Mouse (Mus musculus): ENCODE data around the gene Slc40a1. TPM values are rescaled to one million over a fixed set of nuclear protein-coding genes. Genes with fewer than 3 reads are reported as not detected.

Slc40a1 gene
- polyA plus RNA-seq, 1 experiment from 2014 or later, result 19.2 TPM

- H3K27me3 ChIP-seq (replicated peaks), result no peaks in the 10 kb centered on the region
- peaks cover 4% of the 10 kb centered on the region; the same call in 1 of the 2 replicates for H3K36me3 ChIP-seq
- no peak overlapping the region for H3K27ac ChIP-seq (ENCODE audit: poor library complexity, severe bottlenecking)
- no peak overlapping the region for H3K9ac ChIP-seq
- WGBS, result 93% methylated on average over 1 of the region's 1 CpGs
- no peak overlapping the region for H3K4me3 ChIP-seq
- H3K4me1 ChIP-seq (replicated peaks), result peaks cover 6% of the 10 kb centered on the region; the same call in 1 of the 2 replicates
- no peaks in the 10 kb centered on the region for H3K9me3 ChIP-seq (replicated peaks)
- H3K4me2 ChIP-seq, result no peak overlapping the region
- no peak for ATAC-seq (ENCODE audit: insufficient number of reproducible peaks, low FRiP score)
Measured at GRCm38 (mm10) chr1:45919752-45920151, 6.6 kb downstream of the Slc40a1 start.

GRCm38 (mm10) chr1:45917136-45917803 lies 9.1 kb downstream of the Slc40a1 start:
- H3K4me3 ChIP-seq, result no peak overlapping the region
- H3K27me3 ChIP-seq (replicated peaks), result no peaks in the 10 kb centered on the region
- H3K27ac ChIP-seq (ENCODE audit: poor library complexity, severe bottlenecking), result no peak overlapping the region
- ATAC-seq (ENCODE audit: insufficient number of reproducible peaks, low FRiP score), result no peak
- no peaks in the 10 kb centered on the region for H3K9me3 ChIP-seq (replicated peaks)
- no peak overlapping the region for H3K9ac ChIP-seq
- WGBS, result 60% methylated on average over 4 of the region's 4 CpGs
- peaks cover 6% of the 10 kb centered on the region; the same call in 1 of the 2 replicates for H3K4me1 ChIP-seq (replicated peaks)
- H3K36me3 ChIP-seq, result peaks cover 4% of the 10 kb centered on the region; the same call in 1 of the 2 replicates
- H3K4me2 ChIP-seq, result no peak overlapping the region

DNA sequence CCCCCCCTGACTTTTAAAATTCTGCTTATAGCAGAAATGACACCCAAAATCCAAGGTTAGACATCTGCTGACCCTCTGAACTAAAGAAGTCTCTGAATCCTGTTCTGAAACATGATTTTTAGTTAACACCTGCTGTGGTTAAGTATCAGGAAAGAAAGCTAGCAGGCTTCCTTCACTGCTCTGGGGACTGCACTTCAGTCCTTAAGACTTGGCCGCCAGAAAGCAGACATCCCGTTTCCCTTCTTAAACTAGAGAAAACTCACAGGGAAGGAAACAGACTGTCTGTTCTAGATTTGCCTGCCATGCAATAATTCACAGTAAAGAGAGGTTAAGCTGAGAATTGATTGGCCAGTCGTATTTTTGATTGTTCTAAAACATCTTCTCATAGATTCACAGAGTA lies 10.1 kb downstream of the Slc40a1 start:
- Histone ChIP-seq H3K27ac (ENCODE audit: poor library complexity, severe bottlenecking) (no peak overlapping the region), H3K9ac (no peak overlapping the region), H3K4me2 (no peak overlapping the region), H3K9me3 (replicated peaks) (no peaks in the 10 kb centered on the region), H3K4me3 (no peak overlapping the region), H3K4me1 (replicated peaks) (peaks cover 6% of the 10 kb centered on the region; the same call in 1 of the 2 replicates), H3K27me3 (replicated peaks) (no peaks in the 10 kb centered on the region), H3K36me3 (peaks cover 4% of the 10 kb centered on the region; the same call in 1 of the 2 replicates)
- whole genome bisulfite sequencing, result 64% methylated on average over 3 of the region's 3 CpGs
- ATAC-seq (ENCODE audit: insufficient number of reproducible peaks, low FRiP score), result no peak

DNA sequence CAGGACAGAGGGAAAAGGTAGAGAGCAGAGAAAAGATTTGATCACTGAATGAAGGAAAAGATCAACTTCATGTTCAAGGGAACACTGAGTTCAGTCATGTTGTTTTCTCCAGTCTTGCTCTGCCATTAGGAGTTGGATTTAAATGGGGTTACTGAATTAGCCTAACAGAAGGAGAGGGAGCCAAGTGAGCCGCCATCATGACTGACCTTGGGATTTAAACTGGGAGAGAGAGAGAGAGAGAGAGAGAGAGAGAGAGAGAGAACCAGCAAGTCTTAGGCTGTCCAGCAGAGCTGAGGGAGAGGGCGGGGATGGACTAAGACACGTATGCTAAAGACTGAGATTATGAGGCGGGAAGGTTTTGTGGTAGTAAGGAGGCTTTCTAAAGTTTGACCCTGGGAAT lies 12.1 kb downstream of the Slc40a1 start:
- no peak overlapping the region for H3K27ac ChIP-seq (ENCODE audit: poor library complexity, severe bottlenecking)
- peaks cover 9% of the 10 kb centered on the region; the same call in 1 of the 2 replicates for H3K36me3 ChIP-seq
- WGBS, result 90% methylated on average over 4 of the region's 4 CpGs
- H3K9ac ChIP-seq, result no peak overlapping the region
- H3K4me2 ChIP-seq, result no peak overlapping the region
- H3K4me3 ChIP-seq, result no peak overlapping the region
- H3K4me1 ChIP-seq (replicated peaks), result peaks cover 6% of the 10 kb centered on the region; the same call in 1 of the 2 replicates
- no peaks in the 10 kb centered on the region for H3K9me3 ChIP-seq (replicated peaks)
- no peaks in the 10 kb centered on the region for H3K27me3 ChIP-seq (replicated peaks)
- no peak for ATAC-seq (ENCODE audit: insufficient number of reproducible peaks, low FRiP score)

DNA sequence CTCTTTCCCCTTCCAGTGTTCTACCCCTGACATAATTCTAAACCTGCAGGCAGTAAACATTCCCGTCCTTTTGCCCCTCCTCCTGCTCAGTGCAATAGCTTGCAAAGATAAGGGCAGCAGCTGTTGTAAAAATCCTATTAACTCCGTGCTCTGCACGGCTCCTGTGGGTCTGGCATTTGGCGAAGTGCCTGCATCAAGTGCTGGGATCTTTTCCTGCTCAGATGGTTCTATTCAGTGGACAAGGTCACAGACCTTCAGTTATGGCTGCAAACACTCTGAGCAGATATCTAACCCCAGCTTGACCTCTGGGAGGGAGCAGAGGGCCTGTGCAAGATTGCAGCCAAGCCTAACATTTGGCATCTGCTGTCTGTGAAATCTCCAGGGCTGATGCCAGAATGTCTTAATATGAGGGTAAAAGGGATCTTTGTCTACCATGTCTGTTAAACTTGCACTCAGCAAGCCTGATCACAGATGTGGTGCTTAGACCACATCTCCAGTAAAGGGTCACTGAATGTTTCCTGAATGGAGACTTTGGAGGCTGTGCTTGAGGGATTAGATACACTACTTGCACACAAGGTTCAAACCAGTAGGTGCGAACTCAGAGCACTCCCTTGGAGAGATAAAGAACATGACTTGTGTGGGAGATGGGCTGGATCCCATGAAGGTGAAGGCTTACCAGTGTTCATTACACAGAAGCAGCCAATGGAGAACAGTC lies 21.1 kb downstream of the Slc40a1 start:
- Histone ChIP-seq H3K4me1 (replicated peaks) (peaks cover 13% of the 10 kb centered on the region), H3K9ac (no peak overlapping the region), H3K4me3 (no peak overlapping the region), H3K27me3 (replicated peaks) (no peaks in the 10 kb centered on the region), H3K9me3 (replicated peaks) (no peaks in the 10 kb centered on the region), H3K36me3 (no peaks in the 10 kb centered on the region), H3K27ac (ENCODE audit: poor library complexity, severe bottlenecking) (peak overlapping the region; percentile 70), H3K4me2 (peak overlapping the region; percentile 46; the same call in 1 of the 2 replicates)
- ATAC-seq (ENCODE audit: insufficient number of reproducible peaks, low FRiP score), result peak; percentile 81
- WGBS, result 11% methylated on average over 5 of the region's 5 CpGs

GRCm38 (mm10) chr1:45904161-45904560 lies 22.2 kb downstream of the Slc40a1 start:
- Histone ChIP-seq H3K36me3 (no peaks in the 10 kb centered on the region), H3K4me3 (no peak overlapping the region), H3K4me1 (replicated peaks) (peaks cover 13% of the 10 kb centered on the region), H3K4me2 (no peak overlapping the region), H3K27ac (ENCODE audit: poor library complexity, severe bottlenecking) (peak overlapping the region; percentile 43), H3K9me3 (replicated peaks) (no peaks in the 10 kb centered on the region), H3K9ac (no peak overlapping the region), H3K27me3 (replicated peaks) (no peaks in the 10 kb centered on the region)
- 79% methylated on average over 3 of the region's 3 CpGs for WGBS
- no peak for ATAC-seq (ENCODE audit: insufficient number of reproducible peaks, low FRiP score)

DNA sequence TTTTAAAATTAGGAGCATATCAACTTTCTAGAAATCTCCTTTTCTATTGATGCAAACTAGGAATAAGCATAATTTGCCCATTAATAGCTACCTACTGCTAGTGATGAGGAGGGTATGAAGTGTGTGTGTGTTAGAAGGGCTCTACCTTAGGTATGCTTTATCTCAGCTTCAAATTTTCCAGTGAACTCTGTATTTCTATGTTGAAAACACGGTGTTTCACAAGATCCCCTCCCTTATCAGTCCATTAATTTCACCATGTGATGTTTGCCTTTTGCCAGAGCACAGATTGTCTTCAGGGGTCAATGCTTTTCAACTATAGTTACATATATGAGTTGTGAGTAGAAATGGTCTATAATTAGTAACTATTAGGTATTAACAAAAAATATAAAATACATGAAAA lies 28.3 kb downstream of the Slc40a1 start:
- Histone ChIP-seq H3K4me1 (replicated peaks) (no peaks in the 10 kb centered on the region), H3K4me2 (no peak overlapping the region), H3K36me3 (no peaks in the 10 kb centered on the region), H3K9ac (no peak overlapping the region), H3K27ac (ENCODE audit: poor library complexity, severe bottlenecking) (no peak overlapping the region), H3K4me3 (no peak overlapping the region), H3K27me3 (replicated peaks) (no peaks in the 10 kb centered on the region), H3K9me3 (replicated peaks) (no peaks in the 10 kb centered on the region)
- ATAC-seq (ENCODE audit: insufficient number of reproducible peaks, low FRiP score), result no peak
- WGBS, result 27% methylated on average over 1 of the region's 1 CpGs

GRCm38 (mm10) chr1:45894168-45894912 lies 32.0 kb downstream of the Slc40a1 start:
- H3K27ac ChIP-seq (ENCODE audit: poor library complexity, severe bottlenecking), result no peak overlapping the region
- no peaks in the 10 kb centered on the region for H3K4me1 ChIP-seq (replicated peaks)
- H3K27me3 ChIP-seq (replicated peaks), result no peaks in the 10 kb centered on the region
- 84% methylated on average over 6 of the region's 6 CpGs for WGBS
- no peak overlapping the region for H3K4me2 ChIP-seq
- no peak overlapping the region for H3K4me3 ChIP-seq
- no peak for ATAC-seq (ENCODE audit: insufficient number of reproducible peaks, low FRiP score)
- no peaks in the 10 kb centered on the region for H3K9me3 ChIP-seq (replicated peaks)
- no peaks in the 10 kb centered on the region for H3K36me3 ChIP-seq
- no peak overlapping the region for H3K9ac ChIP-seq

GRCm38 (mm10) chr1:45891986-45892385 lies 34.3 kb downstream of the Slc40a1 start:
- Histone ChIP-seq H3K4me1 (replicated peaks) (no peaks in the 10 kb centered on the region), H3K36me3 (no peaks in the 10 kb centered on the region), H3K4me2 (no peak overlapping the region), H3K27ac (ENCODE audit: poor library complexity, severe bottlenecking) (no peak overlapping the region), H3K4me3 (no peak overlapping the region), H3K27me3 (replicated peaks) (no peaks in the 10 kb centered on the region), H3K9ac (no peak overlapping the region), H3K9me3 (replicated peaks) (no peaks in the 10 kb centered on the region)
- no peak for ATAC-seq (ENCODE audit: insufficient number of reproducible peaks, low FRiP score)
- 55% methylated on average over 2 of the region's 2 CpGs for WGBS

- no peaks in the 10 kb centered on the region for H3K36me3 ChIP-seq
- no peaks in the 10 kb centered on the region for H3K27me3 ChIP-seq (replicated peaks)
- no peak for ATAC-seq (ENCODE audit: insufficient number of reproducible peaks, low FRiP score)
- H3K9me3 ChIP-seq (replicated peaks), result no peaks in the 10 kb centered on the region
- H3K27ac ChIP-seq (ENCODE audit: poor library complexity, severe bottlenecking), result no peak within 1 kb of the TSS
- H3K4me2 ChIP-seq, result no peak within 1 kb of the TSS
- no peak within 1 kb of the TSS for H3K9ac ChIP-seq
- H3K4me3 ChIP-seq, result no peak within 1 kb of the TSS
- H3K4me1 ChIP-seq (replicated peaks), result no peaks in the 10 kb centered on the region
Measured at GRCm38 (mm10) chr1:45890173-45890572, 36.1 kb downstream of the Slc40a1 start, which contains the start of gene Gm5269. Gene Gm5269 (minus strand): TSS chr1:45890273.

- Histone ChIP-seq H3K27ac (ENCODE audit: poor library complexity, severe bottlenecking) (no peak overlapping the region), H3K9ac (no peak overlapping the region), H3K4me1 (replicated peaks) (no peaks in the 10 kb centered on the region), H3K27me3 (replicated peaks) (no peaks in the 10 kb centered on the region), H3K4me3 (no peak overlapping the region), H3K36me3 (no peaks in the 10 kb centered on the region), H3K9me3 (replicated peaks) (no peaks in the 10 kb centered on the region), H3K4me2 (no peak overlapping the region)
- no peak for ATAC-seq (ENCODE audit: insufficient number of reproducible peaks, low FRiP score)
- WGBS, result 86% methylated on average over 9 of the region's 9 CpGs
Measured at GRCm38 (mm10) chr1:45886800-45887199, 39.5 kb downstream of the Slc40a1 start.
